Mouse (Mus musculus): Measurements from ENCODE around the gene Gabpb2. TPM values are rescaled to one million over a fixed set of nuclear protein-coding genes. Genes with fewer than 3 reads are reported as not detected.

Gene Gabpb2
- total and polyA plus RNA-seq, 3 experiments, result 72.2 to 92.8 (median 82.2) TPM

- H3K4me3 ChIP-seq (ENCODE audit: control insufficient read depth in 1 of 2, insufficient read depth in 1 of 2, low read depth in 2 of 2, low read length in 2 of 2), result no peak overlapping the region
- no peak for TF ChIP-seq MYB (IDR thresholded peaks at IDR 0.05; ENCODE audit: low read depth, low read length)
- no peak overlapping the region for H3K9ac ChIP-seq (ENCODE audit: control insufficient read depth, low read depth, low read length, poor library complexity, severe bottlenecking)
- no peak for DNase-seq (ENCODE audit: low read depth, low spot score)
- no peak overlapping the region for H3K27ac ChIP-seq (ENCODE audit: control insufficient read depth, low read depth, low read length)
- H3K27me3 ChIP-seq (ENCODE audit: control insufficient read depth in 1 of 2, insufficient read depth in 2 of 2, low read length in 2 of 2), result no peaks in the 10 kb centered on the region
- H3K4me1 ChIP-seq (ENCODE audit: control insufficient read depth in 1 of 2, insufficient read depth in 2 of 2, low read length in 2 of 2), result no peaks in the 10 kb centered on the region
- H3K36me3 ChIP-seq (ENCODE audit: control insufficient read depth in 1 of 2, insufficient read depth in 2 of 2, low read length in 2 of 2), result peaks cover 0 to under 1% of the 10 kb centered on the region in 2 experiments; a peak in 2 of 4 replicates
- no peaks in the 10 kb centered on the region for H3K9me3 ChIP-seq (replicated peaks; ENCODE audit: insufficient read depth, low read length)
- H3K79me2 ChIP-seq (ENCODE audit: control insufficient read depth, insufficient read depth, low read length, poor library complexity), result no peaks in the 10 kb centered on the region
Observed at GRCm38 (mm10) chr3:95176500-95176899, 41.2 kb downstream of the Gabpb2 start.

GRCm38 (mm10) chr3:95174011-95174592 lies 43.6 kb downstream of the Gabpb2 start:
- Histone ChIP-seq H3K79me2 (ENCODE audit: control insufficient read depth, insufficient read depth, low read length, poor library complexity) (no peaks in the 10 kb centered on the region), H3K36me3 (ENCODE audit: control insufficient read depth in 1 of 2, insufficient read depth in 2 of 2, low read length in 2 of 2) (no peaks in the 10 kb centered on the region), H3K9ac (ENCODE audit: control insufficient read depth, low read depth, low read length, poor library complexity, severe bottlenecking) (no peak overlapping the region), H3K27me3 (ENCODE audit: control insufficient read depth in 1 of 2, insufficient read depth in 2 of 2, low read length in 2 of 2) (no peaks in the 10 kb centered on the region), H3K4me3 (ENCODE audit: control insufficient read depth in 1 of 2, insufficient read depth in 1 of 2, low read depth in 2 of 2, low read length in 2 of 2) (no peak overlapping the region), H3K9me3 (replicated peaks; ENCODE audit: insufficient read depth, low read length) (no peaks in the 10 kb centered on the region), H3K27ac (ENCODE audit: control insufficient read depth, low read depth, low read length) (no peak overlapping the region), H3K4me1 (ENCODE audit: control insufficient read depth in 1 of 2, insufficient read depth in 2 of 2, low read length in 2 of 2) (no peaks in the 10 kb centered on the region)
- peak; percentile 81 for DNase-seq (ENCODE audit: low read depth, low spot score)
- TF ChIP-seq SIN3A (IDR thresholded peaks at IDR 0.05; ENCODE audit: low read length), result no peak
- no peak for TF ChIP-seq ELF1 (IDR thresholded peaks at IDR 0.05; ENCODE audit: low read depth, low read length)
- TF ChIP-seq MAZ (IDR thresholded peaks at IDR 0.05; ENCODE audit: low read depth, low read length), result no peak
- no peak for TF ChIP-seq EP300 (IDR thresholded peaks at IDR 0.05; ENCODE audit: low read depth in 1 of 2, low read length in 2 of 2)
- no peak for TF ChIP-seq ZMIZ1 (IDR thresholded peaks at IDR 0.05; ENCODE audit: low read depth, low read length)
- no peak for TF ChIP-seq JUND (IDR thresholded peaks at IDR 0.05; ENCODE audit: low read depth, low read length)
- no peak for TF ChIP-seq ZKSCAN1 (IDR thresholded peaks at IDR 0.05; ENCODE audit: low read depth, low read length)
- TF ChIP-seq CTCF (IDR thresholded peaks at IDR 0.05 in 2 of 3, conservative IDR thresholded peaks at IDR 0.05 in 1 of 3; ENCODE audit: control insufficient read depth in 1 of 3, insufficient read depth in 1 of 3, low read depth in 2 of 3, low read length in 3 of 3, poor library complexity in 1 of 3, severe bottlenecking in 1 of 3), result peak; percentile 89 to 91 (median 90)
- no peak for TF ChIP-seq KAT2A (conservative IDR thresholded peaks at IDR 0.05; ENCODE audit: low read depth, low read length)
- TF ChIP-seq NRF1 (IDR thresholded peaks at IDR 0.05; ENCODE audit: insufficient read depth, low read depth, low read length, poor library complexity, severe bottlenecking), result no peak
- TF ChIP-seq MEF2A (IDR thresholded peaks at IDR 0.05; ENCODE audit: extremely low read depth, insufficient replicate concordance, low read depth, low read length, poor library complexity, severe bottlenecking), result no peak
- TF ChIP-seq MYC (IDR thresholded peaks at IDR 0.05; ENCODE audit: low read depth, low read length), result 0 out of 2 replicates have a peak, but pooled peaks have one; percentile 26
- TF ChIP-seq POLR2AphosphoS2 (IDR thresholded peaks at IDR 0.05; ENCODE audit: low read length), result no peak
- no peak for TF ChIP-seq ZNF384 (IDR thresholded peaks at IDR 0.05; ENCODE audit: low read depth, low read length)
- peak; percentile 55; the same call in 1 of the 2 replicates for TF ChIP-seq ZC3H11A (IDR thresholded peaks at IDR 0.05; ENCODE audit: low read depth, low read length)
- no peak for TF ChIP-seq UBTF (IDR thresholded peaks at IDR 0.05; ENCODE audit: borderline replicate concordance, insufficient read depth, low read depth, low read length)
- no peak for TF ChIP-seq RCOR1 (IDR thresholded peaks at IDR 0.05; ENCODE audit: low read depth, low read length)
- peak; percentile 67 for TF ChIP-seq SMC3 (IDR thresholded peaks at IDR 0.05; ENCODE audit: low read depth, low read length)
- TF ChIP-seq CHD1 (IDR thresholded peaks at IDR 0.05; ENCODE audit: low read depth, low read length), result no peak
- no peak for TF ChIP-seq USF1 (IDR thresholded peaks at IDR 0.05; ENCODE audit: low read depth, low read length)
- TF ChIP-seq MAFK (IDR thresholded peaks at IDR 0.05; ENCODE audit: borderline replicate concordance, low read depth, low read length), result no peak
- TF ChIP-seq GABPA (IDR thresholded peaks at IDR 0.05; ENCODE audit: low read depth, low read length), result no peak
- TF ChIP-seq HCFC1 (IDR thresholded peaks at IDR 0.05; ENCODE audit: low read depth, low read length), result 0 out of 2 replicates have a peak, but pooled peaks have one; percentile 24
- no peak for TF ChIP-seq TCF12 (IDR thresholded peaks at IDR 0.05; ENCODE audit: low read depth, low read length)
- TF ChIP-seq USF2 (IDR thresholded peaks at IDR 0.05; ENCODE audit: borderline replicate concordance in 1 of 2, insufficient read depth in 1 of 2, low read depth in 1 of 2, low read length in 2 of 2), result no peak
- TF ChIP-seq MYB (IDR thresholded peaks at IDR 0.05; ENCODE audit: low read depth, low read length), result no peak
- TF ChIP-seq E2F4 (IDR thresholded peaks at IDR 0.05; ENCODE audit: borderline replicate concordance, low read depth, low read length), result no peak
- TF ChIP-seq CHD2 (IDR thresholded peaks at IDR 0.05; ENCODE audit: low read length), result no peak
- TF ChIP-seq MXI1 (IDR thresholded peaks at IDR 0.05; ENCODE audit: low read depth, low read length), result no peak
- no peak for TF ChIP-seq POLR2A (IDR thresholded peaks at IDR 0.05; ENCODE audit: control insufficient read depth in 1 of 2, insufficient read depth in 1 of 2, low read depth in 1 of 2, low read length in 2 of 2, poor library complexity in 1 of 2)
- no peak for TF ChIP-seq TBP (IDR thresholded peaks at IDR 0.05; ENCODE audit: low read depth, low read length)
